Mouse (Mus musculus): ENCODE measurements at regions not wholly inside any gene's neighbourhood (a gene's known extent, or its start where the extent isn't known, plus 50 kb on each side); places are given as distances from the start of the nearest gene placed in this dataset.

DNA sequence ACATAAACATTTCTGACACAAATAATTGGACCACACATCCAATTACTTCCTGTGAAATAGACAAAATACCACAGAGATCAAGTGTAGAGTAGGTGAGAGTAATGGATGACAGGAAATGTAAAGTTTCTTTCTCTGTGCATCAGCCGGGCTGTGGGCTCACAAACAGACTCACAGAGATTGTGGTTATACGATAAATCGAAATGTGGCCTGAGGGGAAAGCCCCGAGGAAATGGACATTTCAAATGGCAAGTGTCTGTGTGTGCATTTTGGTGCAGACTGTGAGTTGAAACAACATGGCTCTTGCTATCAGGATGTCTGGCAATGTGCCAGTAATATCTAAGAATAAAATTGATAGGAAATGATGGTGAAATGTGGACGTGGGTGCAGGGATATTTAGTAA, 234.8 kb upstream of the Meis1 start:
- TF ChIP-seq CTCF (IDR thresholded peaks at IDR 0.05; ENCODE audit: borderline replicate concordance, insufficient read depth, low read length), result no peak
- TF ChIP-seq POLR2A (IDR thresholded peaks at IDR 0.05; ENCODE audit: low read depth, low read length), result no peak

Data from embryonic fibroblast, embryonic 13.5 days (primary cell).